Mouse (Mus musculus) G1E (cell line): ENCODE results near the gene Kat6b. TPM values are rescaled to one million over a fixed set of nuclear protein-coding genes. Genes with fewer than 3 reads are reported as not detected.

ENCODE experiments used
- ATAC-seq: 2 replicates; pipeline ENCODE4 v1.8.0; 2016; ENCODE audit warnings: mild to moderate bottlenecking; ENCODE audit not compliant: insufficient number of reproducible peaks, poor library complexity, low FRiP score, severe bottlenecking; ENCODE audit errors: extremely low read depth
- DNase-seq: peaks from one replicate; pipeline ENCODE4 v3.0.0; 2012; ENCODE audit warnings: low spot score
- H3K27me3 ChIP-seq: 2 replicates; pipeline ENCODE4 v1.6.1; 2012; ENCODE audit warnings: mild to moderate bottlenecking, low read length, inconsistent platforms; ENCODE audit not compliant: insufficient read depth
- H3K36me3 ChIP-seq: replicated peaks from 2 replicates; pipeline ENCODE3; 2012; ENCODE audit warnings: mild to moderate bottlenecking, inconsistent platforms
- H3K4me1 ChIP-seq: 2 replicates; pipeline ENCODE4 v1.6.1; 2012; ENCODE audit warnings: low read depth, low read length, inconsistent platforms, mixed read lengths; ENCODE audit not compliant: insufficient read depth
- H3K4me3 ChIP-seq: 2 replicates; pipeline ENCODE4 v1.5.1; 2012; ENCODE audit warnings: low read depth, mild to moderate bottlenecking, inconsistent platforms, low read length, moderate library complexity, mixed read lengths
- H3K9me3 ChIP-seq: replicated peaks from 2 replicates; pipeline ENCODE4 v1.6.1; 2012; ENCODE audit warnings: inconsistent platforms
- CTCF ChIP-seq: IDR thresholded peaks from 2 replicates; pipeline ENCODE4 v1.5.1; 2012; ENCODE audit warnings: low read depth, low read length, inconsistent platforms, mixed read lengths
- GATA1 ChIP-seq: IDR thresholded peaks from 2 replicates; pipeline ENCODE4 v1.6.1; 2012; ENCODE audit warnings: borderline replicate concordance, low read length, inconsistent platforms, mixed read lengths
- GATA2 ChIP-seq: IDR thresholded peaks from 2 replicates; pipeline ENCODE4 v1.6.1; 2012; ENCODE audit warnings: low read depth, low read length, inconsistent platforms, borderline replicate concordance
- POLR2AphosphoS5 ChIP-seq: IDR thresholded peaks from 2 replicates; pipeline ENCODE4 v1.6.1; 2012; ENCODE audit warnings: low read depth, low read length, inconsistent platforms; ENCODE audit not compliant: insufficient replicate concordance
- TAL1 ChIP-seq: conservative IDR thresholded peaks from 2 replicates; pipeline ENCODE4 v1.6.1; 2012; ENCODE audit warnings: low read depth, low read length, inconsistent platforms, mixed read lengths
- polyA plus RNA-seq: library from polyadenylated mRNA; stranded (reverse); fragments of >175 nt; gene quantifications from 2 replicates; pipeline ENCODE4 v1.2.3, GENCODE M21; 2012
- total RNA-seq, 2 experiments: library from RNA; stranded (forward) in 1 of 2; stranded (reverse) in 1 of 2; fragments of 200-1000 nt in 1 of 2; fragments of >200 nt in 1 of 2; fragmentation: Nextera tagmentation in 1 of 2; gene quantifications; 2 replicates each; pipeline ENCODE4 v1.2.3; 2014 to 2017

Gene Kat6b
- total and polyA plus RNA-seq, 3 experiments: 4.1 to 56.7 (median 17.8) TPM

DNA sequence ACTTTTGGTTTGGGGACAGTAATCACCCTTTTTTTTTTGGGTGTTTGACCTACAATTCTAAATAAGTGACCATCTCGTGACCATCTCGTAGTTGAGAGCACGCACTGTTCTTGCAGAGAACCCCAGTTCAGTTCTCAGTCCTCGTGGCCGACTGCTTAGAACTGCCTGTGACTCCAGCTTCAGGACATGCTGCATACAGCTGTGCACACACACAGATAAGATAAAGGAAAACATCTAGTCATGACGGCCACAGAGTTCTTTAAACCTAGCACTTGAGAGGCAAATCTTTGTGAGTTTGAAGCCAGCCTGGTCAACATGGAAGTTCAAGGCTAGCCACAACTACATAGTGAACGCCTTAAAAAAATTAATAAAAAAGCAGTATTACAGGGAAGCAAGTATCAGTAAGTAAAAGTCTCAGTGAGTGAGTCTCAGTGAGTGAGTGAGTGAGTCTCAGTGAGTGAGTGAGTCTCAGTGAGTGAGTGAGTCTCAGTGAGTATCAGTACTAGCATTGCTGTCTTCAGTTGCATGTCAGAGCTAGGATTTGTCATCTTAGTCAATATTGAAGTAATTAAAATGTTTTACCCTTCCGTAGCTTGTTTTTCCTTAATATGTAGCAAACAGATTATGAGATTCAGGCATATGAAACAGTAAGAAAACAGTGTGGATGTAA is 80.3 kb downstream of the Kat6b start:
- DNase-seq: no peak
- H3K4me3 ChIP-seq: no peak overlapping the region
- H3K4me1 ChIP-seq: peaks cover 66% of the 10 kb centered on the region
- ATAC-seq: peak; percentile 70
- peaks cover 8% of the 10 kb centered on the region for H3K36me3 ChIP-seq
- no peaks in the 10 kb centered on the region for H3K27me3 ChIP-seq
- TF ChIP-seq GATA2: no peak
- peak; percentile 39 for TF ChIP-seq TAL1
- no peaks in the 10 kb centered on the region for H3K9me3 ChIP-seq

DNA sequence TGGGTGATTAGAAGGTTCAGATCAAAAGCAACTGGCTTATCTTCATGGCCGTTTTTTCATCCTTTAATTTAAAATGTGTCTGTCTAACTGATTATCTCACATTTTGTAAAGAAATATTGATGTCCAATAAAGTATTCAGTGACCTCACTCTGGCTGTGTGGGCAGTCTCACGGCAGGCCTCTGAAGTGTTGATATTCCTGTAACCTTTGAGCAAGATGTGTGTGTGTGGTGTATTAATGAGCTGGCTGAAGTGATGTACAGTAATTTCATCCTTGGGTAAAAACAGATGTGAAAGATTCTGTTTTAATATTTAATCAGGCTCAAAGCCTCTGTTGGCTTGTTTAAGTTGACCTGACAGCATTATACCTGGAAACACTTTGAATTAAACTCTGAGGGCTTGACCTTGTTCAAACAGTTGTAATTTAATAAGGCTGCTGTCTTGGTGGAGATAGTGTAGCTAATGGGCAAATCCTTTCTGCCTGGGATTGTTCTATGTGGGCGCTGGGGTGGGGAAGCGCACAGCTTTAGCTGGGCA is 82.4 kb downstream of the Kat6b start:
- DNase-seq (no peak), ATAC-seq (no peak)
- H3K9me3 ChIP-seq: no peaks in the 10 kb centered on the region
- H3K36me3 ChIP-seq: peaks cover 13% of the 10 kb centered on the region
- peaks cover 58% of the 10 kb centered on the region for H3K4me1 ChIP-seq
- H3K27me3 ChIP-seq: no peaks in the 10 kb centered on the region
- H3K4me3 ChIP-seq: no peak overlapping the region
- TF ChIP-seq GATA1 (no peak), TAL1 (no peak), CTCF (no peak), GATA2 (no peak)

DNA sequence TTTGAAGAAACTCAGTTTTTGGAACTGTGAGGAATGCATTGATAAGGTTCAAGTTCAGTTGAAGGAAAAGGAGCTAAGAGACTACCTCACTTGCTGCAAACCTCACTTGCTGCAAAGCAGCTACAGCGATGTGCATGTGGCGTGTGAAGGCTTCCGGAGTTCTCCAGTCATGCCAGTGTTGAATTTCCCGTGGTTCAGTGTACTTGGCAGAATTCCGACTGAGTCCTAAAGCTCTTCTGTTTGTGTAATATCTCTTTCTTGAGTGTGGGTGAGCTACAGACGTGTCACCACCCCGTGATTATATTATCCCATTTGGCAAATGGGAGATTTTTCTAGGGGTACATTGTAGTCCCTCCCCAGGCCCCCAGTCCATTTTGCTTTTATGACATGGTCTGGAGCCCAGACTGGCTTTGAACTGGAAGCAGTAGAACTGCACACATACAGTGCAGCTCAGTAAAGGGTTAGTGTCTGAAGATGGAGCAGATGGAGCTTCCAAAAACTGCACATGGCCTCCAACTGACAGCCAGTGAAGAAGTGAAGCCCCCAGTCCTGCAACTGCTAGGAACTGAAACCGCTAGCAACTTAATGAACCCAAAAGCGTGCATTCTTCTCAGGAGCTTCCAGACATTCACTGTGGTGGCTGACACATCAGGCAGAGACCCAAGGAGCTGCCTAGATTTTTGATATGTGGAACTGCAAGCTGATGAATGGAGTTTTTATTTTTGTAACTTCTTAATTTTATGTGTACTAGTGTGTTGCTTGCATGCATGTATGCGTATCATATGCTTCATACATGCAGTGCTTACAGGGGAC is 84.5 kb downstream of the Kat6b start:
- H3K27me3 ChIP-seq: no peaks in the 10 kb centered on the region
- no peaks in the 10 kb centered on the region for H3K9me3 ChIP-seq
- peaks cover 26% of the 10 kb centered on the region for H3K36me3 ChIP-seq
- DNase-seq: no peak
- TF ChIP-seq CTCF (no peak), GATA2 (no peak), TAL1 (no peak), POLR2AphosphoS5 (no peak), GATA1 (no peak)
- peaks cover 42% of the 10 kb centered on the region for H3K4me1 ChIP-seq
- no peak for ATAC-seq
- no peak overlapping the region for H3K4me3 ChIP-seq

DNA sequence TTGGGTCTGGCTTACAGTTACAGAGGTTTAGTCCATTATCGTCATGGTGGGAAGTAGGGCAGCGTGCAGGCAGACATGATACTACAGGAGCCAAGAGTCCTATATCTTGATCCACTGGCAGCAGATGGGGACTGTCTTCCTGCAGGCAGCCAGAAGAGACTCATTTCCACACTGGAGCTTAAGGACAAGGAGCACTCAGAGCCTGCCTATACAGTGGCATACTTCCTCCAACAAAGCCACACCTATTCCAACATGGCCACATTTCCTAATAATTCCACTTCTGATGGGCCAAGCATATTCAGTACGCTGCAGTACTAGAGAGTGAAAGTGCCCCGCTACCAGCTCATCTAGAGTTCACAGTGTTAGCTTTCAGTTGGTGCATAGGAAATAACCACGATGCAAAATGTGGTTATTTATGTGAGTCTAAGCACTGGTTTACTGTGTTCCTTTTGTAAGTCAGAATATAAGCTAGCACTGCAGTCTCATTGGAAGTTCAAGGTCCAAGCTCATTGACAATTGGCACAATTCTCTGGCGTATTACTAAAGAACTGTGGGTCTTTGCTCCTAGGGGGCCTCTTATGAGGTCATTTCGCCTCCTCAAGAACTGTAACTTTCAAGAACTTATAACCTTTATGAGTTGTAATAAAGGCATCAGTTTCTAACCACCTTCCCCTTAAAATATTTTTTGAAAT is 86.2 kb downstream of the Kat6b start:
- Histone ChIP-seq H3K27me3 (no peaks in the 10 kb centered on the region), H3K4me3 (no peak overlapping the region), H3K9me3 (no peaks in the 10 kb centered on the region), H3K4me1 (peaks cover 30% of the 10 kb centered on the region), H3K36me3 (peaks cover 34% of the 10 kb centered on the region)
- ATAC-seq (no peak), DNase-seq (no peak)
- TF ChIP-seq TAL1: no peak
- TF ChIP-seq GATA2: no peak
- TF ChIP-seq CTCF: no peak
- TF ChIP-seq GATA1: no peak
- no peak for TF ChIP-seq POLR2AphosphoS5

DNA sequence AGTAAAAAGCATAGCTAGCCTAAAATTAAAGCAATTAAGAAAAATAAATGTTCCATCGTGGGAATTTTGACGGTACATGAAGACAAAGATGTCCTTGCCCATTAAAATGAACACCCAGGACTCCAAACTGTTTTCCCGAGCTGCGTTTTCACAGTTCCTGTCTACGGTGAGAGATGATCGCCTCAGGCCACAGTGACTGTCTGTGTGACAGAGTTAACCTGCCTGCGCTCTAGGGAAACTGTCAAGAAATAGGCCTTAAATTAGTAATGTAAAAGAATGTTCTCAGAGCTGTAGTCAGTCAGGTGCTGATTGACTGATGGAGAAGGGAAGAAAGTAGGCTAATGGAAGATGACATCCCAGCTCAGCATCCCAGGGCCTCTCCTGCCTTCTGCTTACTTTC is 87.6 kb downstream of the Kat6b start:
- no peaks in the 10 kb centered on the region for H3K9me3 ChIP-seq
- TF ChIP-seq POLR2AphosphoS5 (no peak), GATA2 (no peak), GATA1 (no peak), CTCF (no peak), TAL1 (no peak)
- no peaks in the 10 kb centered on the region for H3K27me3 ChIP-seq
- DNase-seq: no peak
- peaks cover 23% of the 10 kb centered on the region for H3K4me1 ChIP-seq
- peaks cover 29% of the 10 kb centered on the region for H3K36me3 ChIP-seq
- no peak overlapping the region for H3K4me3 ChIP-seq
- ATAC-seq: no peak

DNA sequence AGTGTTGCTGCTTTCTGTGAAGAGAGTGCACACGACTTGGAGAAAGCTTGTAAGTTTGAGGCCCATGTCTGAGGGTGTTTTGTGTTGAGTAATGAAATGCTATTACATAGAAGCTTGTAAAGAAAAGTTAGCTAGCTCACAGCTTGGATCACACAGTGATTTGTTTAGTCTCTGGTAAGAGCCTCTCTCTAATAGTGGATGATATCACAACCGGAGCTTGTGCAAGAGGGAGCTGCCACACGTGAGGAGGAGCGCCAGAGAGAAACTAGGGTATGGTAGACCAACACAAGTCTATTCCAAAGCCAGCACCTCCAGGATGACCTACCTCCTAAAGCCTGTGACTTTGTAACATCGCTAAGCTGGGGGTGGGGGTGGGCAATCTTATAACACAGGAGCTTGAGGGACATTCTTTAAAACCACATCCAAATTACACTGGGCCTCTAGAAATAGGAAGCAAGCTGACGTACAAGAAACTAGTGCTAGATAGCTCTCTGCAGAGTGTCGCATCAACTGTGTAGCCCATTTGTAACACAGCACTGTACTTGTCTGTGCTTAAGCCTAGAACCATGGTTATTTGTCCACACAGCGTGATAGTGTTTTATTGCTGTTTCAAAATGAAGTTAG is 93.6 kb downstream of the Kat6b start:
- H3K36me3 ChIP-seq: peaks cover 17% of the 10 kb centered on the region
- no peaks in the 10 kb centered on the region for H3K9me3 ChIP-seq
- DNase-seq: no peak
- no peaks in the 10 kb centered on the region for H3K27me3 ChIP-seq
- TF ChIP-seq POLR2AphosphoS5: no peak
- no peak for TF ChIP-seq CTCF
- no peak for TF ChIP-seq TAL1
- no peak for TF ChIP-seq GATA2
- TF ChIP-seq GATA1: no peak
- no peak for ATAC-seq
- H3K4me1 ChIP-seq: peaks cover 36% of the 10 kb centered on the region
- no peak overlapping the region for H3K4me3 ChIP-seq
